Mouse (Mus musculus): Measurements from ENCODE around the gene Kcnq5. TPM values are rescaled to one million over a fixed set of nuclear protein-coding genes. Genes with fewer than 3 reads are reported as not detected.

The Kcnq5 gene
- polyA plus RNA-seq, 1 experiment from 2014 or later, result 1.3 TPM

GRCm38 (mm10) chr1:21466431-21466830 lies 495.3 kb downstream of the Kcnq5 start:
- ATAC-seq (ENCODE audit: low FRiP score), result no peak

GRCm38 (mm10) chr1:21460941-21461689 lies 500.6 kb downstream of the Kcnq5 start:
- H3K4me2 ChIP-seq (replicated peaks; ENCODE audit: low read depth, low read length), result no peak overlapping the region

More at GRCm38 (mm10) chr1:21466431-21466830, 495.3 kb downstream of the Kcnq5 start:
- DNase-seq (ENCODE audit: low spot score), result no peak
- no peak overlapping the region for H3K4me3 ChIP-seq (ENCODE audit: low read depth, low read length)
- H3K9ac ChIP-seq (ENCODE audit: low read depth, low read length), result no peak overlapping the region
- H3K27ac ChIP-seq (ENCODE audit: low read depth, low read length), result no peak overlapping the region
- H3K9me3 ChIP-seq (ENCODE audit: control insufficient read depth, low read length), result no peaks in the 10 kb centered on the region
- H3K4me1 ChIP-seq (replicated peaks; ENCODE audit: control insufficient read depth, insufficient read depth, low read length), result no peaks in the 10 kb centered on the region
- 93% methylated on average over 4 of the region's 4 CpGs for WGBS
- no peaks in the 10 kb centered on the region for H3K27me3 ChIP-seq (ENCODE audit: control insufficient read depth, insufficient read depth, low read length)
- no peaks in the 10 kb centered on the region for H3K36me3 ChIP-seq (ENCODE audit: control insufficient read depth, insufficient read depth, low read length)
- H3K4me2 ChIP-seq (replicated peaks; ENCODE audit: low read depth, low read length), result no peak overlapping the region

GRCm38 (mm10) chr1:21458581-21458980 lies 503.2 kb downstream of the Kcnq5 start:
- Histone ChIP-seq H3K4me2 (replicated peaks; ENCODE audit: low read depth, low read length) (no peak overlapping the region), H3K27ac (ENCODE audit: low read depth, low read length) (no peak overlapping the region), H3K4me1 (replicated peaks; ENCODE audit: control insufficient read depth, insufficient read depth, low read length) (no peaks in the 10 kb centered on the region), H3K9ac (ENCODE audit: low read depth, low read length) (no peak overlapping the region), H3K4me3 (ENCODE audit: low read depth, low read length) (no peak overlapping the region), H3K36me3 (ENCODE audit: control insufficient read depth, insufficient read depth, low read length) (no peaks in the 10 kb centered on the region), H3K27me3 (ENCODE audit: control insufficient read depth, insufficient read depth, low read length) (no peaks in the 10 kb centered on the region), H3K9me3 (ENCODE audit: control insufficient read depth, low read length) (no peaks in the 10 kb centered on the region)
- WGBS, result 88% methylated on average over 8 of the region's 8 CpGs
- ATAC-seq (ENCODE audit: low FRiP score) (no peak), DNase-seq (ENCODE audit: low spot score) (no peak)

More at GRCm38 (mm10) chr1:21460941-21461689, 500.6 kb downstream of the Kcnq5 start:
- Histone ChIP-seq H3K9me3 (ENCODE audit: control insufficient read depth, low read length) (no peaks in the 10 kb centered on the region), H3K4me1 (replicated peaks; ENCODE audit: control insufficient read depth, insufficient read depth, low read length) (no peaks in the 10 kb centered on the region), H3K27ac (ENCODE audit: low read depth, low read length) (no peak overlapping the region), H3K4me3 (ENCODE audit: low read depth, low read length) (no peak overlapping the region), H3K9ac (ENCODE audit: low read depth, low read length) (no peak overlapping the region), H3K27me3 (ENCODE audit: control insufficient read depth, insufficient read depth, low read length) (no peaks in the 10 kb centered on the region), H3K36me3 (ENCODE audit: control insufficient read depth, insufficient read depth, low read length) (no peaks in the 10 kb centered on the region)
- DNase-seq (ENCODE audit: low spot score), result peak; percentile 77
- ATAC-seq (ENCODE audit: low FRiP score), result peak; percentile 75
- 51% methylated on average over 18 of the region's 18 CpGs for WGBS

GRCm38 (mm10) chr1:21455971-21456370 lies 505.8 kb downstream of the Kcnq5 start:
- DNase-seq (ENCODE audit: low spot score) (no peak), ATAC-seq (ENCODE audit: low FRiP score) (no peak)
- no peaks in the 10 kb centered on the region for H3K4me1 ChIP-seq (replicated peaks; ENCODE audit: control insufficient read depth, insufficient read depth, low read length)
- no peaks in the 10 kb centered on the region for H3K36me3 ChIP-seq (ENCODE audit: control insufficient read depth, insufficient read depth, low read length)
- no peak overlapping the region for H3K27ac ChIP-seq (ENCODE audit: low read depth, low read length)
- H3K9ac ChIP-seq (ENCODE audit: low read depth, low read length), result no peak overlapping the region
- H3K9me3 ChIP-seq (ENCODE audit: control insufficient read depth, low read length), result no peaks in the 10 kb centered on the region
- no peak overlapping the region for H3K4me3 ChIP-seq (ENCODE audit: low read depth, low read length)
- H3K27me3 ChIP-seq (ENCODE audit: control insufficient read depth, insufficient read depth, low read length), result no peaks in the 10 kb centered on the region
- no peak overlapping the region for H3K4me2 ChIP-seq (replicated peaks; ENCODE audit: low read depth, low read length)
- 92% methylated on average over 5 of the region's 5 CpGs for WGBS

GRCm38 (mm10) chr1:21448227-21448626 lies 513.5 kb downstream of the Kcnq5 start:
- H3K27ac ChIP-seq (ENCODE audit: low read depth, low read length), result no peak overlapping the region
- no peaks in the 10 kb centered on the region for H3K4me1 ChIP-seq (replicated peaks; ENCODE audit: control insufficient read depth, insufficient read depth, low read length)
- no peak overlapping the region for H3K4me3 ChIP-seq (ENCODE audit: low read depth, low read length)
- ATAC-seq (ENCODE audit: low FRiP score) (no peak), DNase-seq (ENCODE audit: low spot score) (no peak)
- H3K9ac ChIP-seq (ENCODE audit: low read depth, low read length), result no peak overlapping the region
- WGBS, result 69% methylated on average over 2 of the region's 2 CpGs
- no peaks in the 10 kb centered on the region for H3K27me3 ChIP-seq (ENCODE audit: control insufficient read depth, insufficient read depth, low read length)
- H3K4me2 ChIP-seq (replicated peaks; ENCODE audit: low read depth, low read length), result no peak overlapping the region
- H3K36me3 ChIP-seq (ENCODE audit: control insufficient read depth, insufficient read depth, low read length), result no peaks in the 10 kb centered on the region
- H3K9me3 ChIP-seq (ENCODE audit: control insufficient read depth, low read length), result no peaks in the 10 kb centered on the region

- Histone ChIP-seq H3K27me3 (ENCODE audit: control insufficient read depth, insufficient read depth, low read length) (no peaks in the 10 kb centered on the region), H3K36me3 (ENCODE audit: control insufficient read depth, insufficient read depth, low read length) (no peaks in the 10 kb centered on the region), H3K9ac (ENCODE audit: low read depth, low read length) (no peak overlapping the region), H3K27ac (ENCODE audit: low read depth, low read length) (no peak overlapping the region), H3K4me1 (replicated peaks; ENCODE audit: control insufficient read depth, insufficient read depth, low read length) (no peaks in the 10 kb centered on the region), H3K9me3 (ENCODE audit: control insufficient read depth, low read length) (no peaks in the 10 kb centered on the region), H3K4me2 (replicated peaks; ENCODE audit: low read depth, low read length) (no peak overlapping the region), H3K4me3 (ENCODE audit: low read depth, low read length) (no peak overlapping the region)
- DNase-seq (ENCODE audit: low spot score), result no peak
- 74% methylated on average over 3 of the region's 3 CpGs for WGBS
- ATAC-seq (ENCODE audit: low FRiP score), result no peak
Observed at GRCm38 (mm10) chr1:21436753-21437152, 525.0 kb downstream of the Kcnq5 start.

GRCm38 (mm10) chr1:21434853-21435252 lies 526.9 kb downstream of the Kcnq5 start:
- no peak overlapping the region for H3K27ac ChIP-seq (ENCODE audit: low read depth, low read length)
- H3K36me3 ChIP-seq (ENCODE audit: control insufficient read depth, insufficient read depth, low read length), result no peaks in the 10 kb centered on the region
- H3K4me3 ChIP-seq (ENCODE audit: low read depth, low read length), result no peak overlapping the region
- H3K9ac ChIP-seq (ENCODE audit: low read depth, low read length), result no peak overlapping the region
- 73% methylated on average over 3 of the region's 3 CpGs for WGBS
- DNase-seq (ENCODE audit: low spot score), result no peak
- ATAC-seq (ENCODE audit: low FRiP score), result no peak
- no peaks in the 10 kb centered on the region for H3K27me3 ChIP-seq (ENCODE audit: control insufficient read depth, insufficient read depth, low read length)
- no peaks in the 10 kb centered on the region for H3K4me1 ChIP-seq (replicated peaks; ENCODE audit: control insufficient read depth, insufficient read depth, low read length)
- H3K9me3 ChIP-seq (ENCODE audit: control insufficient read depth, low read length), result no peaks in the 10 kb centered on the region
- no peak overlapping the region for H3K4me2 ChIP-seq (replicated peaks; ENCODE audit: low read depth, low read length)

- H3K27me3 ChIP-seq (ENCODE audit: control insufficient read depth, insufficient read depth, low read length), result no peaks in the 10 kb centered on the region
- DNase-seq (ENCODE audit: low spot score), result no peak
- H3K4me2 ChIP-seq (replicated peaks; ENCODE audit: low read depth, low read length), result no peak overlapping the region
- H3K9ac ChIP-seq (ENCODE audit: low read depth, low read length), result no peak overlapping the region
- no peaks in the 10 kb centered on the region for H3K4me1 ChIP-seq (replicated peaks; ENCODE audit: control insufficient read depth, insufficient read depth, low read length)
- no peak overlapping the region for H3K27ac ChIP-seq (ENCODE audit: low read depth, low read length)
- H3K4me3 ChIP-seq (ENCODE audit: low read depth, low read length), result no peak overlapping the region
- no peaks in the 10 kb centered on the region for H3K9me3 ChIP-seq (ENCODE audit: control insufficient read depth, low read length)
- H3K36me3 ChIP-seq (ENCODE audit: control insufficient read depth, insufficient read depth, low read length), result no peaks in the 10 kb centered on the region
- 91% methylated on average over 3 of the region's 3 CpGs for WGBS
- ATAC-seq (ENCODE audit: low FRiP score), result no peak
Observed at GRCm38 (mm10) chr1:21431666-21432065, 530.1 kb downstream of the Kcnq5 start.

- ATAC-seq (ENCODE audit: low FRiP score), result no peak
- Histone ChIP-seq H3K36me3 (ENCODE audit: control insufficient read depth, insufficient read depth, low read length) (no peaks in the 10 kb centered on the region), H3K4me1 (replicated peaks; ENCODE audit: control insufficient read depth, insufficient read depth, low read length) (no peaks in the 10 kb centered on the region), H3K9ac (ENCODE audit: low read depth, low read length) (no peak overlapping the region), H3K4me3 (ENCODE audit: low read depth, low read length) (no peak overlapping the region), H3K27ac (ENCODE audit: low read depth, low read length) (no peak overlapping the region), H3K4me2 (replicated peaks; ENCODE audit: low read depth, low read length) (no peak overlapping the region), H3K9me3 (ENCODE audit: control insufficient read depth, low read length) (no peaks in the 10 kb centered on the region), H3K27me3 (ENCODE audit: control insufficient read depth, insufficient read depth, low read length) (no peaks in the 10 kb centered on the region)
- 76% methylated on average over 4 of the region's 4 CpGs for WGBS
- no peak for DNase-seq (ENCODE audit: low spot score)
Observed at GRCm38 (mm10) chr1:21428079-21428478, 533.7 kb downstream of the Kcnq5 start.

Data from hindbrain, embryonic 11.5 days (tissue).